Mouse (Mus musculus): ENCODE data around the gene Bpifb5. TPM values are rescaled to one million over a fixed set of nuclear protein-coding genes. Genes with fewer than 3 reads are reported as not detected.
A peak's percentile ranks its signal among the peaks of the same experiment; 100 is the strongest.
"Not testable (repeated sequence)": the region's sequence is repeated elsewhere in the genome, so short reads cannot be mapped to it uniquely, and the experiment has no call there.

Bpifb5 gene
- 0.25 and 0.37 TPM in 2 replicates for polyA plus RNA-seq (2015; fragmentation: Nextera tagmentation; extraction: Ambion mirVana)

GRCm38 (mm10) chr2:154223265-154223916, at the start of gene Bpifb5:
Bpifb5 (plus strand) TSS chr2:154223742.
- H3K4me2 ChIP-seq, result peak within 1 kb of the TSS; percentile 47
- 0 out of 2 replicates have a peak within 1 kb of the TSS, but pooled peaks have one; percentile 12 for H3K27ac ChIP-seq (replicated peaks)
- H3K9ac ChIP-seq, result no peak within 1 kb of the TSS
- 7% methylated on average over 14 of the region's 14 CpGs for WGBS
- no peaks in the 10 kb centered on the region for H3K27me3 ChIP-seq (replicated peaks)
- H3K9me3 ChIP-seq, result no peaks in the 10 kb centered on the region
- H3K4me1 ChIP-seq, result peaks cover 43% of the 10 kb centered on the region
- H3K4me3 ChIP-seq, result no peak within 1 kb of the TSS
- no peaks in the 10 kb centered on the region for H3K36me3 ChIP-seq
- ATAC-seq (ENCODE audit: extremely low read depth, insufficient number of reproducible peaks, low FRiP score, low TSS enrichment), result no peak; the same call in 1 of the 2 replicates

DNA sequence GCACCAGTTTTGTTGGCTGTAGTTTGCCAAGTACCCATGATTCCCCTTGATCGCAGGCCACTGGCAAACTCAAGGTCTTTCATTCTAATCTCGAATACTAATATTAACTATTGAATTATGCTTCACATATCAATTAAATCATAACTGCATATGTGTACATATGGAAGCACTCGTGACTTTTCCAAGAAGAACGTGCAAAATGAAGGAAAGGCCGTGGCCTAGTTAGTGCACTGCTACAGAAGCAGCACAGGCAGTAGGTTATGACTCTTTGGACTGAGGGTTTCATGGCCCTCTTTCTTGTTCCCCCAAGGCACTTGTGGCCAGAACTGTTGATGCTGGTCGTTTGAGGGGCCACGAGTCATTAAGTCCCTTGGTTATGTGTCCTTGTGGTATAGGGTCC, 41.6 kb upstream of the Bpifb5 start:
- H3K4me3 ChIP-seq, result not testable (repeated sequence)
- 77% methylated on average over 7 of the region's 7 CpGs for WGBS

GRCm38 (mm10) chr2:154183061-154183460, 40.5 kb upstream of the Bpifb5 start:
- H3K36me3 ChIP-seq; H3K27ac ChIP-seq (replicated peaks); ATAC-seq (ENCODE audit: extremely low read depth, insufficient number of reproducible peaks, low FRiP score, low TSS enrichment); H3K9me3 ChIP-seq; H3K9ac ChIP-seq; H3K27me3 ChIP-seq (replicated peaks); H3K4me3 ChIP-seq; H3K4me1 ChIP-seq; H3K4me2 ChIP-seq: not testable (repeated sequence)
- whole genome bisulfite sequencing, result 68% methylated on average over 4 of the region's 4 CpGs

More for the DNA sequence above, 41.6 kb upstream of the Bpifb5 start:
- not testable (repeated sequence) for H3K4me2 ChIP-seq; H3K36me3 ChIP-seq; H3K9me3 ChIP-seq; H3K9ac ChIP-seq; H3K27ac ChIP-seq (replicated peaks); H3K4me1 ChIP-seq; ATAC-seq (ENCODE audit: extremely low read depth, insufficient number of reproducible peaks, low FRiP score, low TSS enrichment); H3K27me3 ChIP-seq (replicated peaks)

GRCm38 (mm10) chr2:154185319-154185718, 38.2 kb upstream of the Bpifb5 start:
- Histone ChIP-seq H3K9me3 (no peaks in the 10 kb centered on the region), H3K4me1 (0 out of 2 replicates have a peak, but pooled peaks cover 4% of the 10 kb centered on the region), H3K9ac (no peak overlapping the region), H3K36me3 (no peaks in the 10 kb centered on the region), H3K27ac (replicated peaks) (peak overlapping the region; percentile 36; the same call in 1 of the 2 replicates), H3K4me3 (no peak overlapping the region), H3K4me2 (no peak overlapping the region), H3K27me3 (replicated peaks) (no peaks in the 10 kb centered on the region)
- no peak for ATAC-seq (ENCODE audit: extremely low read depth, insufficient number of reproducible peaks, low FRiP score, low TSS enrichment)
- 76% methylated on average over 6 of the region's 6 CpGs for WGBS

DNA sequence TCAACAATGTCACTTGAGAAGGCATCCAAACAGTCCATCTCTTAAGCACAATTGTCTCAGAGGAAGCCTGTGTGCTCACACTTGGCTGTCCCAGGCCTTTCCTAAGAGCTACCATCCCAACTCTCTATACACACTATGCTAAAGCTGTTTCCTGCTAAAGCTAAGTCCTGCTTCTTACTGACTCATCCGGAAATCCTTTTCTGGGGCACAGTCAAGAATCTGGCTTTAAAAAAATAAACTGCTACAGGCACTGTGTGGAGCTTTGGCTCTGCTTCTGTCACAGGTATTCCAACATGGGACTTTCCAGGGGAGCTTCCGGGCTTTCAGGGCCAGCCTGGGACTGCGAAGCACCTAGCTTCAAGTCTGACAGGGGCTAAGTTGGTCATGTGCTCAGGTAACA, 37.8 kb upstream of the Bpifb5 start:
- WGBS, result 67% methylated on average over 3 of the region's 3 CpGs
- Histone ChIP-seq H3K36me3 (no peaks in the 10 kb centered on the region), H3K27me3 (replicated peaks) (no peaks in the 10 kb centered on the region), H3K4me1 (0 out of 2 replicates have a peak, but pooled peaks cover 4% of the 10 kb centered on the region), H3K9ac (no peak overlapping the region), H3K4me3 (no peak overlapping the region), H3K4me2 (no peak overlapping the region), H3K27ac (replicated peaks) (peak overlapping the region; percentile 36; the same call in 1 of the 2 replicates), H3K9me3 (no peaks in the 10 kb centered on the region)
- ATAC-seq (ENCODE audit: extremely low read depth, insufficient number of reproducible peaks, low FRiP score, low TSS enrichment), result no peak

- no peak overlapping the region for H3K9ac ChIP-seq
- no peaks in the 10 kb centered on the region for H3K36me3 ChIP-seq
- no peaks in the 10 kb centered on the region for H3K9me3 ChIP-seq
- WGBS, result 30% methylated on average over 5 of the region's 5 CpGs
- H3K4me2 ChIP-seq, result no peak overlapping the region
- H3K27me3 ChIP-seq (replicated peaks), result no peaks in the 10 kb centered on the region
- H3K27ac ChIP-seq (replicated peaks), result no peak overlapping the region
- H3K4me1 ChIP-seq, result peaks cover 15% of the 10 kb centered on the region
- no peak overlapping the region for H3K4me3 ChIP-seq
- no peak for ATAC-seq (ENCODE audit: extremely low read depth, insufficient number of reproducible peaks, low FRiP score, low TSS enrichment)
These were observed 36.1 kb upstream of the Bpifb5 start for GRCm38 (mm10) chr2:154187468-154187867.

DNA sequence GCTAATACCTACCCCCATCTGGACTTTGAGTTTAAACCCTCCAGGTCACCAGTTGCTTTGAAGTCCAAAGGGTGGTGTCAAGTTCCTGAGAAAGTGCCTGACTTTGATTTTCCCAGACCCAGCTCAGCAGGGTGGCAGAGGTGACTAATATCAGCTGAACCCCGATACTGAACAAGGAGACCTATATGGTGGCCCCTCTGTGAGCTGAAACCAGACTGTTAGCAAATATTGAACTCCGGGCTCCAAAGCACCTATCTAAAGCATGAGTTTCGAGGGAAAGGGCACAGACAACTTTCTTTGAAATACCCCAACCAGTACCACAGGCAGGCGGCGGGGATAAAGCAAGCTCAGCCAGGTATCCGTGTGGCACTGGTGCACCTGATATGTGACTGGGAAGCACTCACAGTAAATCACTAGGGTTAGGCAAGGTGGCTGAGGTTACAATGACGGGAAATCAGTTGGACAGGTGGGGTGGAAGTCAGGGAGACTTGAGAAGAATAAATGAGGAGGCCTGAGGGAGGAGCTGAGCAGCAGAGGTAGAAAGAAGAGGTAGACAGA, 33.6 kb upstream of the Bpifb5 start:
- Histone ChIP-seq H3K4me3 (no peak overlapping the region), H3K9me3 (no peaks in the 10 kb centered on the region), H3K27ac (replicated peaks) (no peak overlapping the region), H3K4me1 (peaks cover 29% of the 10 kb centered on the region), H3K4me2 (no peak overlapping the region), H3K36me3 (no peaks in the 10 kb centered on the region), H3K27me3 (replicated peaks) (no peaks in the 10 kb centered on the region), H3K9ac (no peak overlapping the region)
- WGBS, result 79% methylated on average over 7 of the region's 7 CpGs
- no peak for ATAC-seq (ENCODE audit: extremely low read depth, insufficient number of reproducible peaks, low FRiP score, low TSS enrichment)

GRCm38 (mm10) chr2:154190546-154191258, 32.8 kb upstream of the Bpifb5 start, which contains the start of gene Bpifb1:
Bpifb1 (plus strand) TSS chr2:154190818.
- H3K4me1 ChIP-seq, result peaks cover 29% of the 10 kb centered on the region
- no peaks in the 10 kb centered on the region for H3K9me3 ChIP-seq
- no peak within 1 kb of the TSS for H3K9ac ChIP-seq
- no peak within 1 kb of the TSS for H3K4me3 ChIP-seq
- no peak for ATAC-seq (ENCODE audit: extremely low read depth, insufficient number of reproducible peaks, low FRiP score, low TSS enrichment)
- H3K27me3 ChIP-seq (replicated peaks), result no peaks in the 10 kb centered on the region; the same call in 1 of the 2 replicates
- 80% methylated on average over 11 of the region's 11 CpGs for WGBS
- no peak within 1 kb of the TSS for H3K4me2 ChIP-seq
- peak within 1 kb of the TSS; percentile 45; the same call in 1 of the 2 replicates for H3K27ac ChIP-seq (replicated peaks)
- no peaks in the 10 kb centered on the region for H3K36me3 ChIP-seq

- WGBS, result 43% methylated on average over 2 of the region's 2 CpGs
- Histone ChIP-seq H3K27me3 (replicated peaks) (no peaks in the 10 kb centered on the region; the same call in 1 of the 2 replicates), H3K9ac (no peak overlapping the region), H3K4me1 (peaks cover 29% of the 10 kb centered on the region), H3K4me2 (no peak overlapping the region), H3K36me3 (no peaks in the 10 kb centered on the region), H3K9me3 (no peaks in the 10 kb centered on the region), H3K4me3 (no peak overlapping the region), H3K27ac (replicated peaks) (peak overlapping the region; percentile 45; the same call in 1 of the 2 replicates)
- ATAC-seq (ENCODE audit: extremely low read depth, insufficient number of reproducible peaks, low FRiP score, low TSS enrichment), result no peak
These were observed 31.4 kb upstream of the Bpifb5 start for GRCm38 (mm10) chr2:154192141-154192540.

DNA sequence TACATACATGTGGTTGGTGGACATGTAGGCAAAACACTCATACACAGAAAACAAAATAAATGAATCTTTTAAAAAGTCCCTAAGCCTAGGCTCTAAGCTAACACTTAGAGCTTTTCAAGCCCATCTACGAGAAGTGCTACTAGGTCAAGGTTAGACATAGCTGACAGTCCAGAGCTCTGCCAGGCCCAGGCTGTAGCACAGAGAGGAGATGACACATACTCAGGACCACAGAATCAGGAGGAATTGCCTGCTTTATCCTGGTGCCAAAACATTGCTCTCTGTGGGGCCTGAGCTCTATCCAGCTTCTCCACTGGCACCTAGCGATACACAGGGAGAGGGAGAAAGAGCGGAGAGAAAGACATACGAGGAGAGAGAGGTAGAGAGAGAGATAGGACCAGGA, 30.5 kb upstream of the Bpifb5 start:
- WGBS, result 73% methylated on average over 4 of the region's 4 CpGs
- no peak overlapping the region for H3K27ac ChIP-seq (replicated peaks)
- no peaks in the 10 kb centered on the region; the same call in 1 of the 2 replicates for H3K27me3 ChIP-seq (replicated peaks)
- peaks cover 25% of the 10 kb centered on the region for H3K4me1 ChIP-seq
- no peak overlapping the region for H3K4me2 ChIP-seq
- ATAC-seq (ENCODE audit: extremely low read depth, insufficient number of reproducible peaks, low FRiP score, low TSS enrichment), result no peak
- H3K36me3 ChIP-seq, result no peaks in the 10 kb centered on the region
- no peak overlapping the region for H3K4me3 ChIP-seq
- H3K9me3 ChIP-seq, result no peaks in the 10 kb centered on the region
- H3K9ac ChIP-seq, result no peak overlapping the region

DNA sequence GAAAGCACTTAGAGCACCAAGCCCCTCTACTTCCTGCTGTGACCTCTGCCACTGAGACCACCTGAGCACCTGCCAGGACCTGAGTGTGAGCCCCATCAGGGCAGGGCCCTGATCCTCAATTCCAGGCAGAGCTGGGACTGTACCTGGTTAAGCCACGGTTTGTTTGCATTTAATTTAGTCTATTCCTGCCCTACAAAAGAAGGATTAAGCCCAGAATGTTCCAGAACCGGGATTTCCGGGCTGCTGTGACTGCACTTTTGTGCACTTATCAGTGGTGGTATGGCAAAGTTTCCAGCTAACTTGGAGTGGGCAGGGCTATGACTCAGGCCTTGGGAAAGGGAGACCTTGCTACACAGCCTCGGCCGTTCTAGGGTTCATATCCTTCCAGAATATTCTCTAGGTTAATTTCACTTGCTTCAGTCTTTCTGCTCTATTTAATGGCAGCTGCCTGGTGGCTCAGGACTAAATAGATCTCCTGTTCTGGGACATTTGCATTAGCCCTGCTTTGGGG, 29.5 kb upstream of the Bpifb5 start:
- no peak overlapping the region for H3K9ac ChIP-seq
- no peak overlapping the region for H3K27ac ChIP-seq (replicated peaks)
- H3K4me2 ChIP-seq, result no peak overlapping the region
- H3K4me3 ChIP-seq, result no peak overlapping the region
- H3K9me3 ChIP-seq, result no peaks in the 10 kb centered on the region
- H3K4me1 ChIP-seq, result peaks cover 25% of the 10 kb centered on the region
- 43% methylated on average over 5 of the region's 5 CpGs for WGBS
- H3K36me3 ChIP-seq, result no peaks in the 10 kb centered on the region
- no peaks in the 10 kb centered on the region; the same call in 1 of the 2 replicates for H3K27me3 ChIP-seq (replicated peaks)
- no peak for ATAC-seq (ENCODE audit: extremely low read depth, insufficient number of reproducible peaks, low FRiP score, low TSS enrichment)

Measured in heart, embryonic 13.5 days (tissue).